Mouse (Mus musculus) C2C12 (cell line): ENCODE results near the gene Mmrn2.

Experiments
- CTCF ChIP-seq: IDR thresholded peaks from one replicate; pipeline ENCODE4 v1.5.1; 2011; ENCODE audit not compliant: control insufficient read depth, insufficient read depth, insufficient read length
- FOSL1 ChIP-seq: IDR thresholded peaks from one replicate; pipeline ENCODE4 v1.8.0; 2011; ENCODE audit warnings: mild to moderate bottlenecking, low read length; ENCODE audit not compliant: poor library complexity, insufficient read depth, severe bottlenecking
- MAX ChIP-seq: IDR thresholded peaks from one replicate; pipeline ENCODE4 v1.6.1; 2011; ENCODE audit warnings: mild to moderate bottlenecking, control low read depth
- USF1 ChIP-seq: IDR thresholded peaks from one replicate; pipeline ENCODE4 v1.6.1; 2011; ENCODE audit warnings: low read depth, mild to moderate bottlenecking, control low read depth, moderate library complexity

- no peak for TF ChIP-seq CTCF
- TF ChIP-seq USF1 = no peak
- TF ChIP-seq MAX = no peak
- no peak for TF ChIP-seq FOSL1
These were observed 28.2 kb upstream of the Mmrn2 start for GRCm38 (mm10) chr14:34347084-34347483.
